Mouse (Mus musculus) monocyte, adult 2 months (primary cell): ENCODE results near the gene Cacna1e.
A peak's percentile ranks its signal among the peaks of the same experiment; 100 is the strongest.

ENCODE experiments used
- DNase-seq, 2 experiments: peaks; one replicate each; pipeline ENCODE4 v3.0.0; 2022; ENCODE audit warnings: low spot score in 2 of 2, low read depth in 1 of 2

The Cacna1e gene

GRCm38 (mm10) chr1:154839272-154839671, 45.0 kb downstream of the Cacna1e start:
- no peak for DNase-seq

DNA sequence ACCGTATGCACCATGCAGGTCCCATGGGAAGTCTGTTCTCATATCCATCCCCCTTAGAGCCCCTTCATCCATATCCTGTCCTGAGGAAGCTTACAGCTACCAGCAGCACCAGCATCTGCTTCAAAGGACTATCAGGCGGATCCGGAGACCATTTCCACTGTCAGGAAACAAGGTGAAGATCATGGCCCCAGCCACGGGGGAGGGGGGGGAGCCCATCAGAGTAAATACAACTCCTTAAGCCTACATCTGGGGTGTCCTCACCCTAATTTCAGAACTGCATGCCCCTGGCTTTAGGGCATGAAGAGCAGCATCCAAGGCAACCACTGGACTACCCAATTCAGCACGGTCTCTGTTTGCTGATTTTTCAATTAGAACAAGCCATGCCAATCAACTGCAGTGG, 47.8 kb downstream of the Cacna1e start:
- DNase-seq = no peak

DNA sequence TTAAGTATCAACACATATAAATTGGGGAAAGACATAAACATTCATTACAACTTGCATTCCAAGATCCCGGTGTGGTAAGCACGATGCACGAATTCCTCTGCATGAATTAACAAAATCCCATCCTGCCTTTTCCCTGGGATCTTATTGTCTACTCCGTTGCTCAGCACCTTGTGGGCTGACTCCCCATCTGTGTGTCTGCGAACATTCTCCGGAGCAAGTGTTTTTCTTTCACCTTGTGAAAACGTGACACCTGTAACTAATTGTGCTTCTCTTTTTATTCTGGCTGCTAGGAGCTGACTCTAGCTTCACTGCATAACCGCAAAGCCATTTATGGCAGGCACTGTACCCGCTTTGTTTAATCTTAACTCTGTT, 52.1 kb downstream of the Cacna1e start:
- DNase-seq = no peak

DNA sequence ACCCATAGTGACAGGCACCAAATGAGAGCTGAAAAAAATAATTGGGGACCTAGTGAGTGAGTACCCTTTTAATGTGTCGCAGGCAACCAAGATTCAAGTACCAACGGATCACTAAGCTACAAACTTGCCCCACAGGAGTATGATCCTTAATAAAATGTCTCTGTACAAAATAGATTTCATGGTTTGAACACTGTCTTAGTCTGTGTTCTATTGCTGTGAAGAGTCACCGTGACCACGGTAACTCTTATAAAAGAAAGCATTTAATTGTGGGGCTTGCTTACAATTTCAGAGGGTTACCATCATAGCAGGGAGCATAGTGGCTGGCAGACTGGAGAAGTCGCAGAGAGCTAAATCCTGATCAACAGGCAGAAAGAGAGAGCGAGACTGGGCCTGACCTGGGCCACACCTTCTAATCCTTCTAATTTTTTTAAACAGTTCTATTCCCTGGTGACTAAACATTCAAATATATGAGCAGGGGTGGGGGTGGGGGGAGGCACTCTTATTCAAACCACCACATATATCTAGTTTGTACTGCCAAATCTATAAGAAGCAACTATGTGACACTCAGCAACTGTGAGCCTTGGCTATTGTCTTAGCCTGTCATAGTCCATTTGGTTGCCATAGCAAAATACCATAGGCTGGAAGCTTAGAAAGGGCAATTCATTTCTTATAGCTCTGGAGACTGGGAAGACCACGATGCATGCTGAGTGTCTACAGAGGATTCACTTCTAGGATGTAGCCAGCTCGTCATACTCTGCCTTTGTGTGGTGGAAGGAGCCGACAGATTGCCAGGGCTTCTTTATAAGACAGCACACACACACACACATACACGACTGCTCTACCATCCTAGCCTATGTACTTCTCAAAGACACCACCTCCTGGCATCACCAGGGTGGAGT, 52.8 kb downstream of the Cacna1e start:
- no peak for DNase-seq

DNA sequence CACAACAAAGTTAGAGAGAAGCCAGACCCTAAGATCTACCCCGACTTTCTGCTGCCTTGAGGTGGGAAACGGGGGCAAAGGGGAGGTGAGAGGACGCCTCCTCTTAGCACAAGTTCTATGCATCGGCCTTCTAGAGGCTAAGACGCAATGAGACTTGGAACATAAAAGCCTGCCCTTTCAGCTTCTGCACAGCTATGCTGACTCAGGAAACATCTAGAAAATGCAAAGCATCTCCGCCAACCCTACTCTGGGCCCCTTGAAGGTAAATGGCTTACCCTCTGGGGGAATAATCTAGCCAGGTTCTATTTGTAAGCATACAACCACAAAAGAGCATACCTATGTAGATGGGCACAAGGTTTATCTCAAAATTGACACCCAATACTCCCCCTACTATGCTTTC, 54.2 kb downstream of the Cacna1e start:
- DNase-seq = no peak

- no peak for DNase-seq
Observed at GRCm38 (mm10) chr1:154823098-154823497, 61.2 kb downstream of the Cacna1e start.

GRCm38 (mm10) chr1:154820422-154820821, 63.9 kb downstream of the Cacna1e start:
- DNase-seq = no peak

DNA sequence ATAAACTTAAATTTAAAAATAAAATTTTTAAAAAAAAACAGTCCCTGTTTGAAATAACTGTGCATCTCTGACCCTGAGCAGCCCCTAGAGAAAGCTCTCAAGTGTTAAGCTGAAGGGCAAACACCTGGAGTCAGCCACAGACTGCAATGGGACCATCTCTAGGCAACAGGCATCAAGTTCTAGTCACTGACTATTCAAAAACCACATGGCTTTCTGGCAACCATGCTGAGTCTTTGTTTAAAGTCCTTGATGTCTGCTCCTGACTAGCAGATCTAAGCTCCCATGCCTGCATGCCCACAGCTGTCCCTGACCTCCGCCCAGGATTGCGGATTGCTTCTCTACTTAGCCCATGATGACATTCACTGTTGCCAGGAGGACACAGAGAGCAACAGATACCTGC, 64.3 kb downstream of the Cacna1e start:
- no peak for DNase-seq

DNA sequence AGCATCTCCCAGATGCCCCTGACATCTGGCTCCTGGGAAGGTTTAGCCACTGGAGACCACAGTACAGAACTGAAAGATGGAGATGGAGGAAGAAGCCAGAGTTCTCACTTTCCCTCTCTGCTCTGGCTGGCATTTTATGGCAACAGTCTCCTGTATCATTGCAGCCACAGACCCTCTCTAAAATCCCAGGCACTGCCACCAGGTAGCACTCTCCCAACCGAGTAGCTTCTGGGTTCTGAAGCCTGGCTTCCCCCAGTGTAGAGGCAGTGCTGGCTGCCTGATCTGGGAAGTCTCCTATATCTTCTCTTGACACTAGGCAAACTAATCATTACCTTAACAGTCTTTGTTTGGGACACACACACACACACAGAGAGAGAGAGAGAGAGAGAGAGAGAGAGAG, 65.6 kb downstream of the Cacna1e start:
- DNase-seq = no peak

DNA sequence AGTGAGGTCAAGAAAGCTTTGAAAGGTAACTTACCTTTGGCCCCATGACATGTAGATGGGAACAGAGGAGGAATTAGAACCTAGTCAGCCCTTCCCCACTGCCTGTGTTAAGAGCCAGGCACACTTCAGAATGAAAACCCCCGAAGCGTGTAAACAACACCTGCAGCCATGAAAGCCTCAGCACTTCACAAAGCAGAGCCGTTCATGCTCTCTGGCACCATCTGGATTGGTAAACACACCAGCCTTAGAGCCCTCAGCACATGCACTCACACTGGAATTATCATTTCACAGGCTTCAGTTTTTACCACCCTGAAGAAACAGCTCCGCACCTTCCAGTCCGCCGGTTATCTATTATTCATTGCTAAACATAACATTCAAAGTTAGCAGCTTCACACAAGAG, 67.5 kb downstream of the Cacna1e start:
- no peak for DNase-seq

- DNase-seq = no peak
Observed at GRCm38 (mm10) chr1:154816267-154816666, 68.0 kb downstream of the Cacna1e start.

DNA sequence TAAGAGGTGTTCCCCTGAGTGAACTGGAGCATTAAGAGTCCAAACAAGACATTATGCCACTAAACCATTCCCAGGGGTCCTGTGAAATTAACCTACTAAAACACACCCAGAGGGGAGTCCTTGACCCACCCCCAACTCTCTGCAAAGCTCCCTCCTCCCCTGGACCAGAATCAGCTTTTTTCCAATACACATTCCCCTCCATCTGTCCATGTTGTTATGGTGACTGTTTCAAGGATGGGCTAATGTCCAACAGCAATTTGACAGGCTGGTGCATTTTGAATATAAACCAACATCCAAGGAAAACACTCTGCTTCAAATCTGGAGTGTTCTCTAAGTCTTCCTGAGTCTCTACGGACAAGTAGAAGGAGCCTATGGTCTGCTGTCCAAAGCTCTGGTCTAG, 78.6 kb downstream of the Cacna1e start:
- DNase-seq = no peak

DNA sequence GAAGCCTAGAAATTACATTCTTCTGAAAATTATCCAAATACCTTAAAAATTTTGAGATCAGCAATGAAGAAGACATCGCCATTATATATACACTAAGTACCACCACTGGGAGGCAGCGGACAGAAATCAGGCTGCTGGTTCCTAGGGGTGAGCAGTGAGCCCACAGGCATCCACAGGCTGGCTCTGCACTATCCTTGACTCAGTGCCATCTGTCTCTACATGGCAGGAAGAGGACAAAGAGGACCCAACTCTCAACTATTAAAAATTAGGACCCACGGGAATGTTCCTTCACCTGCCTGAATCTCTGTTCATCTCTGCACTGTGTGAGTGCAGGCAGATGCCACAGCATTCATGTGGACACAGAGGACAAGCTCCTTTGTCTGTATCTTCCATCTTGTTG, 79.3 kb downstream of the Cacna1e start:
- no peak for DNase-seq

- DNase-seq = no peak
Observed at GRCm38 (mm10) chr1:154802301-154802904, 81.9 kb downstream of the Cacna1e start.

- DNase-seq = no peak
Observed at GRCm38 (mm10) chr1:154799257-154799656, 85.0 kb downstream of the Cacna1e start.

- no peak for DNase-seq
Observed at GRCm38 (mm10) chr1:154798771-154799170, 85.5 kb downstream of the Cacna1e start.

- no peak for DNase-seq
Observed at GRCm38 (mm10) chr1:154796685-154797084, 87.6 kb downstream of the Cacna1e start.

- DNase-seq = peak in 1 of 2 experiments; percentile 23
Observed at GRCm38 (mm10) chr1:154794518-154794951, 89.8 kb downstream of the Cacna1e start.

- DNase-seq = no peak
Observed at GRCm38 (mm10) chr1:154791544-154792174, 92.6 kb downstream of the Cacna1e start.

DNA sequence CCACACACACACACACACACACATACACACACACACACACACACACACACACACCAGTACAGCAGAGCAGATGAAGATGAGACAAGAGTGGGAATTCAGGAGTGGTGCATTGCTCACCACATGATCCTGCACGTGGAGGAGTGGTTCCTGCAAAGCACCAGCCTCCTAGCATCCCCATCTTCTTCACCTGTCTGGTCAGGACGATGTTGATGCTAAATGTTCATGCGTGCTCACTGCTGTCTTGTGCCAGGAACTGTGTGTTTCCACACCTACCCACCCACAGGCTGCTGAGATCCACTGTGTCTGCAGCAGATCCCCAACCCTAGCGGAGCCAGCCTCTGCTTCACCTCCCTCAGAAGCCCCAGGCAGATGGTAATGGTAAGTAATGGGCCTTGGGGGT, 95.8 kb downstream of the Cacna1e start:
- no peak for DNase-seq

DNA sequence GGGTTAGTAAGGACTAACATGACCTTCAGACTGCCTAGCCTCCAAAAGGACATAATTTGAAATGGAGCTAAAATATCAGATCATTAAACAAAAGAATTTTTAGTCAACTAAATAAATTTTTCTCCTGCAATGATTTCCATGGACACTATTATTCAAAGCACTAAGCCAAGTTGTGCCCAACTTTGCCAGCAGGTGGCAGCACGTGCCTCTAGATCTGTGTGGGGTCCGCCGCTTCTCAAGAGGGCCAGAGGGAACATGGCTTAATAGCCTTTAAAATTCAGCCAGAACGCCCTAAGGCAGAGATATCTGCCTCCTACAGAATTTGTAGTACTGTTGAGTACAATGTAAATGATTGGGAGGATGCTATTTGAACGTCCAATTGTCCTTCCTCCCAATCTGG, 96.2 kb downstream of the Cacna1e start:
- DNase-seq = peak; percentile 33 to 48

DNA sequence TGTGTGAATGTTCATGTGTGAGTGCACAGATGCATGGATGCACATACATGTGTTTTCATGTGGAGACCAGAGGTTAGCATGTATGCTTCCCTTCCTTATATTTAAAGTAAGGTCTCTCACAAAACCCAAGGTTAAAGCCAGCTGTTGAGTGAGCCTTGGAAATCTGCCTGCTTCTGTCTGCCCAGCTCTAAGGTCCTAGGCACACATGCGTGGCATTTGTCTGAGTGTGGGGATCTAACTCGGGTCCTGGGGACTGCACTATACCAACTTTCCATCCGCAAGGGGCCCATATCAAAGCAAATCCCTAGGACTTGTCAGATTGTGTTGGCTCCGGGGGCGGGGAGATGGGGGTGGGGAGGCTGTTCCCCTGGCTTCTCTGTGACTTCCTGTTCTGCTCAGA, 96.9 kb downstream of the Cacna1e start:
- no peak for DNase-seq
